Mouse (Mus musculus): ENCODE data around the gene Klb.
A peak's percentile ranks its signal among the peaks of the same experiment; 100 is the strongest.
"Not testable (repeated sequence)": the region's sequence is repeated elsewhere in the genome, so short reads cannot be mapped to it uniquely, and the experiment has no call there.

Klb gene

GRCm38 (mm10) chr5:65348168-65348567, at the start of gene Klb:
Gene Klb (plus strand): TSS chr5:65348314.
- peak; percentile 87 for DNase-seq (ENCODE audit: low spot score)

- DNase-seq (ENCODE audit: low spot score), result not testable (repeated sequence)
These were observed 48.5 kb upstream of the Klb start for GRCm38 (mm10) chr5:65299623-65300022.

GRCm38 (mm10) chr5:65300121-65300520, 48.0 kb upstream of the Klb start:
- no peak for DNase-seq (ENCODE audit: low spot score)

- DNase-seq (ENCODE audit: low spot score), result no peak
These were observed 42.6 kb upstream of the Klb start for GRCm38 (mm10) chr5:65305516-65305915.

- no peak for DNase-seq (ENCODE audit: low spot score)
These were observed 39.9 kb upstream of the Klb start for GRCm38 (mm10) chr5:65308208-65308607.

GRCm38 (mm10) chr5:65308866-65309265, 39.2 kb upstream of the Klb start:
- no peak for DNase-seq (ENCODE audit: low spot score)

- no peak for DNase-seq (ENCODE audit: low spot score)
These were observed 28.9 kb upstream of the Klb start for GRCm38 (mm10) chr5:65319176-65319575.

- DNase-seq (ENCODE audit: low spot score), result no peak
These were observed 25.9 kb upstream of the Klb start for GRCm38 (mm10) chr5:65322165-65322564.

GRCm38 (mm10) chr5:65324271-65324670, 23.8 kb upstream of the Klb start:
- DNase-seq (ENCODE audit: low spot score), result no peak

GRCm38 (mm10) chr5:65324758-65325355, 23.3 kb upstream of the Klb start:
- no peak for DNase-seq (ENCODE audit: low spot score)

- DNase-seq (ENCODE audit: low spot score), result no peak
These were observed 21.9 kb upstream of the Klb start for GRCm38 (mm10) chr5:65326212-65326611.

- no peak for DNase-seq (ENCODE audit: low spot score)
These were observed 18.1 kb upstream of the Klb start for GRCm38 (mm10) chr5:65329971-65330370.

- DNase-seq (ENCODE audit: low spot score), result no peak
These were observed 13.3 kb upstream of the Klb start for GRCm38 (mm10) chr5:65334788-65335187.

GRCm38 (mm10) chr5:65335298-65336074, 12.6 kb upstream of the Klb start, which contains the start of gene Rfc1:
Gene Rfc1 (minus strand): TSS chr5:65335670.
- peak; percentile 91 for DNase-seq (ENCODE audit: low spot score)

- DNase-seq (ENCODE audit: low spot score), result no peak
These were observed 12.1 kb upstream of the Klb start for GRCm38 (mm10) chr5:65336075-65336355.

- no peak for DNase-seq (ENCODE audit: low spot score)
These were observed 9.7 kb upstream of the Klb start for GRCm38 (mm10) chr5:65338394-65338793.

GRCm38 (mm10) chr5:65340167-65340566, 7.9 kb upstream of the Klb start:
- peak; percentile 18 for DNase-seq (ENCODE audit: low spot score)

GRCm38 (mm10) chr5:65350508-65350907, 2.4 kb downstream of the Klb start:
- DNase-seq (ENCODE audit: low spot score), result peak; percentile 79

GRCm38 (mm10) chr5:65354097-65354496, 6.0 kb downstream of the Klb start:
- peak; percentile 63 for DNase-seq (ENCODE audit: low spot score)

- no peak for DNase-seq (ENCODE audit: low spot score)
These were observed 6.9 kb downstream of the Klb start for GRCm38 (mm10) chr5:65354985-65355384.

GRCm38 (mm10) chr5:65356851-65357250, 8.7 kb downstream of the Klb start:
- peak; percentile 83 for DNase-seq (ENCODE audit: low spot score)

- DNase-seq (ENCODE audit: low spot score), result no peak
These were observed 9.7 kb downstream of the Klb start for GRCm38 (mm10) chr5:65357771-65358170.

- DNase-seq (ENCODE audit: low spot score), result peak; percentile 86
These were observed 19.7 kb downstream of the Klb start for GRCm38 (mm10) chr5:65367837-65368236.

- no peak for DNase-seq (ENCODE audit: low spot score)
These were observed 23.4 kb downstream of the Klb start for GRCm38 (mm10) chr5:65371551-65371950.
